Mouse (Mus musculus) fibroblast of lung, adult 2 months (primary cell): ENCODE data around the gene Tas2r143.

Experiments used
- DNase-seq: peaks from one replicate; pipeline ENCODE4 v3.0.0-alpha.2; 2011; ENCODE audit warnings: low read depth

The Tas2r143 gene

DNA sequence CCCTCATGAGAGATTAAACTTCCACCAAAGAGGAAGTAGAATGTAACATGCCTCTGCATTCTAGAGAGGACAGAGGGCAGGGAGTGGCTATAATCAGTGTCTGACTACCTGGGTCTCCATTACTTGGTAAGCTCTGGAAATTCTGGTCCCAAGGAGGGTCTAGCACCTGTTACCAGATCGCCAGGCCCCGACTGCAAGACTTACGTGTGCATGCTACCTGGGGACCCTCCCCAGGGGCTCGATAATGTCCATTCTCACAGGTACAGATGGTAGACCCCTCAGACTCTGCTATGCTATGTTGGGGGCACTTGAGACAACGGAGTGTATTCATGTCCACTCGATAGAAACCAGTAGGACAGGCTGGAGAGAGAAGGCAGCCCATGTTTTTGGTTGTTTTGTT, 34.8 kb upstream of the Tas2r143 start:
- DNase-seq = no peak

DNA sequence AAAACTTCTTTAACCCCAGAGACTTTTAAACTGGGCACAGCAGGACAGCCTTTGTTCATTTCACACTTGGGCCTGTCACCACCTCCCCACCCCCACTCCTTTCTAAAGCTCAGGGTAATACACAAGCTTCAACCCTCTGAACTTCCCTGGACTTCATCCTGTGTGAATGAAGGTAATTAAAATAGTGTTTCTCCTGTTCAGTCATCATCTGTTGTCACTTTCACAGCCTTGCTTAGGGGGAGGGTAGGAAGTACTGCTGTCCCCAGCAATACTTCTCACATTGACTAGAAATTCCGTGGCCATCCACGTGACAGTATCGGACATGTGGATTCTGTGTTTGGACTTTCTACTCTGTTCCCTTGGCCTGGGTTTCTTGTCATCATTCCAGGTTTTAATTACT, 30.2 kb upstream of the Tas2r143 start:
- DNase-seq = no peak

DNA sequence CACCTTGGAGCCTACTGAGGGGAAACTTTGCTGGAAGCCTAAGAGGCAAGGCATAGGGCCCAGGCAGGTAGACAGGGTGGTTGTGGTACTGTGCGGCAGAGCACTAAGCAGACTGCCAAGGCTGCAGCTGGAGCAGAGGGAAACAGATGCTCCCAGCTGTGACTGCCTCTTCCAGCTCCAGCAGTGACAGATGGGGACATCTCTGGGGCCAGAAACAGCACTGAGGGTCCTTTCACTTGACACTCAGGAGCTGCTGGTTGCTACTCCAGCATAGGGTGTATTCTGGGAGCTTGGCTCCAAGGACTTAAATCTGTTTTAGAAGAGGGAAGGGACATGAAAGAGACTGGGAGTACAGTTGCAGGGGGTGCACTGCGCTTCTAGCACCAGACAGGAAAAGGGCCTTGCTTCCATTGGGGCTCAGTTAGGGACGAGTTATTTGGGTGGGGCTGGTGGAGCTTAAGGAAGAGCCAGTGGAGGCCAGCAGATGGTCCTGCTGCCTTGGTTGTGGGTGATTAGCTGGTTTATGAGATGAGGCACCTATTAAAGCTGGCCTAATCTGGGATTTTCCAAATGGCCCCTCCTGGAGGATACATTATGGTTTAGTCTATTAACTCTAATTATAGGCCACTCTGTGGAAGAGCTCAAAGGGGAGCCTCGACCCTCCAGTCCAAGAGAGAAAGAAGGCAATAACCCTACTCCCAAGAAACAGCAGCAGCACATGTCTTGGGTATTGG, 29.2 kb upstream of the Tas2r143 start:
- DNase-seq = no peak

DNA sequence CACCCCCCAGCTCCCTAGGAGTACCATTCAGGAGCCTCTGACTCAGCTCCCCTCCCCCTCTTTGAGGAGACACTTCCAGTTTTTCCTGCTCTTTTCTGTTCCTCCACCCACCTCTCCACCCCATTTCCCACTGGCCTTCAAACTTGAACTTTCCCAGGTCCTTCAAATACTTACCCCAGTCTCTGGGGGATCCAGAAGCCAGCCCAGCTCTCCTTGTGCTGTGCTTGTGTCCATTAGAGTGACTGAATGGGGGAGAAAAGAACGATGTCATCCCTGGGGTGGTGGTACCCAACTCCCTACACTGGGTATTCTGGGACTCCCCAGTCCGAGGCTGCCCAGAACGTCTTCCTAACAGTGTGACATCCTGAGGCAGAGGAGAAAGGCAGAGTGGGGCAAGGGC, 28.0 kb upstream of the Tas2r143 start:
- DNase-seq = no peak

DNA sequence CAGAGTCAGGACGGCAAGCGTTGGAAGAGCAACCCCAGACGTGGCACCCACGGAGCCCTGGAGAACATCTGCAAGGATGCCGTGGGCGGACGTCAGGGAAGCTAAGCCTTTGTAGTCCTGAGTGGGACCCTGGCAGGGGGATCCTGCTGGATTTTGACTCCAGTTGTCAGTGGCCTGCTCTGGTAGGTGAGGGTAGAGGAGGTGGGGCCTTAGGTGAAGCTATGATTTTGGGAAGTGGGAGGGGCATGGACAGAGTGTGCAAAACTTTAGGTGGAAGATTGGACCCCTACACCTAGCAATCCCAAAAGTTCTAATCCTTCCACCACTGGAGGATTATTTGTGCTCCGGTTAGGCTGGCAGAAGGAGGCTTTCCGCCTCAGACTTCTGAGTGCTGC, 27.6 kb upstream of the Tas2r143 start:
- no peak for DNase-seq

DNA sequence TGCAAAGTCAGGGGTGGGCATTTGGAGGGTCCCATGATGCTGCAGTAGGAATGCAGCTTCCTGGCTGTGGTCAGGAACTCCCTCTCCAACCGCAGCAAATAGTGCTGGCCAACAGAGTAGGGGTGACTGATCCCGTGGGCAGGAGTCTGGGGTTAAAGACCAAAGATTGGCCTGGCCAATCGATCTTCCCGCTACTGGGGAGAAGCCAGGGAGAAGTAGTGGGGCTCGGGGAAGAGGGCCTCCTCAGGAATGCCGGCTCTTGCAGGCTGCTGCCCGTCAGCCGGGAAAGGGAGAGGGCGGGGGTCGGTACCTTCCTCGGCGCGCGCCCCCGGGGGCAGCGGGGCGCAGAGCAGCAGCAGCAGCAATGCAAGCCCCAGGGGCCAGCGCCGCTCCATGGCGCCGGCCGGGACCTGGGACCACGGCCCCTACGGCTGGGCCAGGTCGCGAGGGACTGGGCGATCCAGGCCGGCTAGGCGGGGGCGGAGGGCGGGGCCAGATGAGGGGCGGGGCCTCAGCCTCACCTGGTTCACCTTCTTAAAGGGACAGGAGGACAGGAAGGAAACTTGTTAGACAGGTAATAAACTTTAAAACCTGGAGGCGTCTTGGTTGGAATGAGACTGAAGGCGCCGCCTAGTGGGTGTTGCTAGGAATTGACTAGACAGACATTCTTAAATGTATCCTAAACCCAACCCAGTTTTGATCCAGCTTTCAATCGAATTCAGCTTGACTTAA, 27.1 kb upstream of the Tas2r143 start, which contains the start of gene Epha1:
TSS of gene Epha1 (minus strand) at position 453 of the 732 bp plus-strand sequence.
- no peak for DNase-seq

DNA sequence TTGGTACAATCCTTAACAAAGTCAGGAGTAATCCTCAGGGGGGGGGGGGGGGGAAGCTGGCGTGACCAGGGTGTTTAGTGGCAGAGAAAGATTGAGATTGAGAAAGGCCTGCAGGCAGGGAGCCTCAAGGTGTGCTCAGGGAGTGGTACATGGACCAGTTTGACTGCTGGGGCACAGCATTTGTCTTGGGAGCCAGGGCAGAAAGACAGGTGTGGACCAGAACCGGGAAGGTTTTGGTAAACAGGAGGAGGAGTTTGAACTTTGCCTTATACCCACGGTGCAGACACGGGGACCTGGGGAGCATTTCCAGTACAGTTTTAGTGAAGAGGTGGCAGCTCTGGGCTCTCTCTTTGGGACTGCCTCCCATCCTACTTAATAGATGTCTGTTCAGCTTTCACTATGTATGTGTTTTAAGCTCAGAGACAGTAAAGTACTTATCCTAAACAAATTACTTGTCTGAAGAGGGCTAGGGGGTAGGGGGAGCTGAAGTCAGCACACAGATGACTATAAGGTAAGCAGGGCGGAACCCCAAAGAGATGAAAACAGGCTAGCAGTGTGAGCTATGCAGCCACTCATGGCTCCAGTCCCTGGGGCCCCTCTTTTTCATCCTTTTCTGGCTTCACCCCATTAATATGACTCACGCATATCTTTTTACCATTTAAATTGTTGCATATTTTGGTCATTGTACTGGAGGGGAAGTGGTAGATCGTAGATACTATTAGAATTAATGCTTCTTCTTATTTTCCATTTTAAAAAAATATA, 26.2 kb upstream of the Tas2r143 start:
- DNase-seq = no peak

DNA sequence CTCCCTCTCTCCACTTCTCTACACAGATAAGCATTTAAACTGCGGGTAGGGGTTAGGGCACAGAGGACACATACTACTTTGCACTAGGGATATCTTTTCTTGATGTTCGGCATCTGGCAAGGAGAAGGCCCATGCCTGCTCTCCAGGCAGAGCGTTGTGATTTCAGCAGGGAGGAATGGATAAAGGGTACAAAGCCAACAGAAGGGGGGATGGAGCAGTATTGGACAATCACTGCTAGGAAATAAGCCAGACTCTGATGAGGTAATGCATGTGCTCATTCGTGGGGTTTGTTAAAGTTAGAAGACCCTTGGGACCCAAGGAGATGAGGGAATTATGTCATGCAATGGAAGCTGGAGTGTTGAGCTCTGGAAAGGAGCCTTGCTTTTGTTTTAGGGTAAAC, 25.3 kb upstream of the Tas2r143 start:
- DNase-seq = no peak

DNA sequence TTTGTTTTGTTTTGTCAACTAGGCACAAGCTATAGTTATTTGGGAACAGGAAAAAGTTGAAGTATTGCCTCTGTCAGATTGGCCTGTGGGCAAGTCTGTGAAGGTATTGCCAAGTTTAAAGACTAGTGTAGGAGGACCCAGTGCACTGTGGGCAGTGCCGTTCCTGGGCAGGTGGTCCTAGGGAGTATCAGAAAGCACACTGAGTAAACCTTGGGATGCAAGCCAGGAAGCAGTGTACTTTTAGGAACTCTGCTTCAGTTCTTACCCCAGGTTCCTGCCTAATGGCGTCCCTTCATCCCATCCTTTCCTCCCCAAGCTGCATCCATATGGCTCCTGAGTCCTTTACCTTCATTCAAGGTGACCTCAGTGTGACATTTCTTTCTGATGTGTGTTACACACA, 24.9 kb upstream of the Tas2r143 start:
- DNase-seq = no peak

DNA sequence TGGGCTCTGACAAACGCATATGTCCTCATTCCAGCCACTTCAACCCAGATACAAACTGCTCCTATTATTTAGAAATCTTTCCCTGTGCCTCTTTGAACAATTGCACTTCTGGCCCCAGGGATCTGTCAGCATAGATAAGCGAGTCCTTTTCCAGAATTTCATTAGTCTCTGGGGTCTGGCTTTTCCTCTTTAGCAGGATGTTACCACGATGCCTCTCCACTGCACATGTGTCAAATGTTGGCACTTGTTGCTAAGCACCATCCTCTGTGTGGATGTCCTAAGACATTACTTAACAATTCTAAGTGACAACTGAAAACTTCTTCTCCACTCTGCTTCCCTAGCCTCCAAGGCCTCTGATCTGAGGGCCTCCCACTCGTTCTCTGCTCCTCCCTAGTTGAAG, 24.0 kb upstream of the Tas2r143 start:
- DNase-seq = no peak

DNA sequence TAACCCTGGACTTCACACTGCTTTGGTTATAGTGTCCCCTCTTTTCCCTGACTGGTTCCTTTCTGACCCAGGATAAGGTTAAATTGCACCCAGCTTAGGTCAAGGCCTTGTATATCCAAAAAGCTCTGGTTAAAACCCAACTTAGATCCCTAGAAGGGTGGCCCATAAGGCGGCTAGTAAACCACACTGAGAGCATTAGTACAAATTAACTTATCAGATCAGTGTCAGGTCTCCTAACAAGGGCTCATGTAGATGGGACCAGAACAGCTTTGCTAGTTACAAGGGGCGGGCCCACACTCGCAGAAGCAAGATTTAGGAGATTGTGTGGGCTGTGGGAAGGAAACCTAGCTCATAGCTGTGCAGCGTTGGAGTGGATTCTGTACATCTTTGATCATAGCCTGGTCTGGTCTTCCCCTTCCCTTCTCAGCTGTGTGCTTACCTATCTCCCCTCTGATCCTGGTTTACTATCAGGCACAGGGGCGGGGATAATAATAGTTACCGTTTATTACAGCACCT, 23.5 kb upstream of the Tas2r143 start:
- no peak for DNase-seq

DNA sequence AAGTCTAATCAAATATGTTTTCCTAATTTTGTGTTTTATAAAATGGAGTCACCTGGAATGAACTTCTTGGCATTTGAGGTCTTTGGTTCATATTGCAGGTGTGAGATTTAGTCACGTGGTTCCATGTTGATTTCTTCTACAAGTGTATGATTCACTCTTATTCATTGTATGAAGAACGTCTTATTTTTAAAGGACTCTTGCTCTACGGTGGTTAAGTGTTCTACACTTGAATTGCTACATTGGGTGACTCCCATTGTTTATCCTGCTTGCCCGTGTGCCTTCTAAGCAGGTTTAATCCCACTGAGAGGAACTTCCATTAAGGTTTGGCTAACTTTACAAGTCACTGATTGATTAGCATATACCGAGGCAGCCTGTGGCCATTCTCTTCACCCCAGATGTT, 22.8 kb upstream of the Tas2r143 start:
- no peak for DNase-seq

DNA sequence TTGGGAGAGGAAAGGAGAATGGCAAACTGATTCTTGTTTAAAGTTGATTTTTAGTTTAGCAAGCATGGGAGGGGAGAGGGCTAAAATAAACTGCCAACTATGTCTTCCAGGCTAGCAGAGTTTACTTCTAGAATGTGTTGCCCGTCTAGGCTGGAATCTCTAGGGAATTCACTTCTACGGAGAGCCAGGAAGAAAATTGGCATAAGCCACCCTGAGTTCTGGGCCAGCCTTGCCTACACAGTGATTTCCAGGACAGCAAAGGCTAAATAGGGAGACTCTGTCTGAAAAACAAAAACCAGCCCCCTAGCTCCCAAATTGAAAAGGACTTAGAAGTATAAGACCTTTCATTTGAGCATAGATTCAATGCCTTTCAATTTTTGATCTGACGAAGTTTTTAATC, 20.5 kb upstream of the Tas2r143 start:
- no peak for DNase-seq

DNA sequence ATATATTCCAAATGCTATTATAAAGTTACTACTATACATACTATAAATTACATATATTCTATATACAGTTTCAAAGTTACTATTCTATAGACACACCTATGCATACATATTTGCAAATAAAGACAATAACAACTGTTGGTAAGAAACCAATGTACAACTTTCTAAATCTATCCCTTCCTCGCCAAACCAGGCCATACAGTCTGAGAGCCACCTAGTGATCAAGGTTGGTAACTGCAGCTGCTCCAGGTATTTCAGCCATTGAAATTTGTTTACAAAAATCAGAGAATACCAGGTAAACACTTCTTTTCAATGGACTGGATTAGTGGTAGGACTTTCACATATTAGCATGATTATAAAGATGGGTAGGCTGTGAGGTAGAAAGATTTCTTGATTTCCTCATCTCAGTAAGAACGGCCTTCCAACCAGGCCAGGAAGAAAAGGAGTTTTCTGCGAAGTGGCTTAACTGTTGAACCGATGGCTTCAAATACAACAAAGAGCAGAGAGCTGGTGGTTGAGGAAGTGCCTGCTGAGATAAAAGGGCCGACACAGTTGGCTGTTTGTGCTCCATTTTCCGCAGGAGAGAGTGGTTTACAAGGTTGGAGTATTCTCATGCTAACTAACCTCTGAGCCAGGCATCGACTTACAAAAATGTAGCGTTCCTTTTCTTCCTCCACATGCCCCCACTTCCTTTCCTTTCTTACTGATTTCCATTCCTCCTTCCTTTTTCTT, 19.5 kb upstream of the Tas2r143 start:
- no peak for DNase-seq

DNA sequence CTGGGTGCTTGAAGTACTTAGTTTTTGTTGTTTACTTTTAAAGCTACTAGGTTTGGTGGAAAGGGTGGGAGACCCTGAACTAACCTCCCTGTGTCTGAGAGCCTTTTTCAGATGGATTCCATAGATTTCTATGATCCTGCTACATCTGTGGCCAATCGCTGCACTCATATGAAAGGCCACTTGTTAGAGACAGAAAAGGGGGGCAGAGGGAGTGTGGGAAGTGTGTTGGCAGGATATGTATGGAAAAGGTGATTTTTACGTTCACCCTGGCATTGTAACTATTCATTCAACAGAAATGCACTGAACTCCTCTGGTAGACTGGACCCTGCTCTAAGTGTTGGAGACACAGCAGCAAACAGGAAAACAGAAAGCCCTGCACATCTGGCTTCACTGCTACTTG, 18.8 kb upstream of the Tas2r143 start:
- no peak for DNase-seq

DNA sequence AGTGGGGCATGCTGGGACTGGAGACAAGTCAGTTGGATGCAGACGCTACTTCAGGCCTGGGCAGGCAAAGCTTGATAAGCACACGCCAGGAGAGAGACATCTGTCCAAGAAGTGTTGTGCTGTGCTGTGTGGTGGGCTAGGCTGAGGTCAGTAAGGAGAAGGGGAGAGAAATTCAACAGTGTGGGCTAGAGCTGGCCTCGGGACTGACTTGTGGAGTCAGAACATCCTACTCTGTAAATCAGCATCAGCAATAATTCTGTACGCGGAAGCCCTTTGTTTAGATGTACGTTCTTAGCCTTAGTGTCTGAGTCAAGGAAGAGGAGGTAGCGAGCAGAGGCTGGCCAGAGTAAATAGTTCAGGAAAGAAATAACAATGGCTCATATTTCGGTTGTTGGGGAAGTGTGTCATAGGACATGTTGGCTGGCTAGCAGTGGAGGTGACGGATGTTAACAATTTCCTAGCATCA, 18.1 kb upstream of the Tas2r143 start:
- no peak for DNase-seq

DNA sequence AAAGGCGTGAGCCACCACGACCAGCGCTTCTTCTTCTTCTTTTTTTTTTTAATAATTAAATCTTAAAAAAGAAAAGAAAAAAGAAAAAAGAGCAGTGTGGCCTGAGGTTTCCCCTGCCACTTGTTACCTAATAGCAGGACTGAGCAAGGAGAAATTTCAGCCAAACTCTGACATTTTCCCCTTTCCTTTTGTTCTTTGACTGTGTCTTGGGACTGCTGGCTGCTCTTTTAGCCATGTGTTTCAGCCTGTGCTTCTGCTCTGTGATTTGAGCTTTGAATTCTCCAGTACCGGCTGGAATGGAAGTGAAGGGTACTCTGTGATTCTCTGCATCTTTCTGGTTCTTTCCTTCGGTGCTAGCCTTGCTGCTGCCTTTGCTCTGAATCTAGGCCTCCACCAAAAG, 16.7 kb upstream of the Tas2r143 start:
- DNase-seq = no peak

DNA sequence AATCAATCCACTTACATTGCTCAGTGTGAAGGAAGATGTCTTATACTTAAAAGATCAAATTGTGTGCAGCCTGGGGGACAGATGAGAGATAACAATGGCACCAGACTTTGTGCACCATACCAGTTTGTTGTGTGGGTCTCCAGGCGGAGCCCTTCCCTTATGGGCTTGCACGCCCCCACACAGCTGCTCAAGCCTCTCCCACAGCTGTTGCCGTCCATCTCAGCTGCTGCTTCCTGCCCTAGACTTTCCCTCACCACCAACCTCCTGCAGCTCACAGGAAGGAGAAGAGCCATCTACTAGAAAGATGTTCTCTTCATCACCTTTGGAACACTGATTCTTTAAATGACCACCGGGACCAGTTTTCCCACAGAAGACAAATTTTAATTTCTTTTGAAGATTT, 14.4 kb upstream of the Tas2r143 start:
- no peak for DNase-seq

DNA sequence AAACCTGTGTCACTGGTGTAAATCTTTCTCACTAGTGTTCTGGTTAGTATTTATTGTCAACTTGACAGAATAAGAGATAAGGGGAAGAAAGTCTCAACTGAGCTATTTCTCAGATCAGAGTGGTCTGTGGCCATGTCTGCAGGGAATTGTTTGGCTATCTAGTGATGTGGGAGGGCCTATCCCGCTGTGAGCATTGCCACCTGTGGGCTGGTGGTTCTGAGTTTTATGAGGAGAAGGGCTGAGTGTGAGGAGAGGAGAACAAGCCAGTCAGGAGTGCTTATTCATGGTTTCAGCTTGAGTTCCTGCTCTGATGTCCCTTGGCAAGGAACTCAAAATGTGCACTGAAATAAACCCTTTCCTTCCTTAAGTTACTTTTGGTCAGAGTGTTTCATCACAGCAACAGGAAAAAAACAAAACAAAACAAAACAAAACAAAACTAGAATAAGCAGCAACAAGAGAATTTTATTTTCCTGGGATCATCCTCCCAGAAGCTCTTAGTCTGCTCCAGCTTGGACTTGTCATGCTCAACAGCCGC, 8.2 kb upstream of the Tas2r143 start:
- DNase-seq = no peak

DNA sequence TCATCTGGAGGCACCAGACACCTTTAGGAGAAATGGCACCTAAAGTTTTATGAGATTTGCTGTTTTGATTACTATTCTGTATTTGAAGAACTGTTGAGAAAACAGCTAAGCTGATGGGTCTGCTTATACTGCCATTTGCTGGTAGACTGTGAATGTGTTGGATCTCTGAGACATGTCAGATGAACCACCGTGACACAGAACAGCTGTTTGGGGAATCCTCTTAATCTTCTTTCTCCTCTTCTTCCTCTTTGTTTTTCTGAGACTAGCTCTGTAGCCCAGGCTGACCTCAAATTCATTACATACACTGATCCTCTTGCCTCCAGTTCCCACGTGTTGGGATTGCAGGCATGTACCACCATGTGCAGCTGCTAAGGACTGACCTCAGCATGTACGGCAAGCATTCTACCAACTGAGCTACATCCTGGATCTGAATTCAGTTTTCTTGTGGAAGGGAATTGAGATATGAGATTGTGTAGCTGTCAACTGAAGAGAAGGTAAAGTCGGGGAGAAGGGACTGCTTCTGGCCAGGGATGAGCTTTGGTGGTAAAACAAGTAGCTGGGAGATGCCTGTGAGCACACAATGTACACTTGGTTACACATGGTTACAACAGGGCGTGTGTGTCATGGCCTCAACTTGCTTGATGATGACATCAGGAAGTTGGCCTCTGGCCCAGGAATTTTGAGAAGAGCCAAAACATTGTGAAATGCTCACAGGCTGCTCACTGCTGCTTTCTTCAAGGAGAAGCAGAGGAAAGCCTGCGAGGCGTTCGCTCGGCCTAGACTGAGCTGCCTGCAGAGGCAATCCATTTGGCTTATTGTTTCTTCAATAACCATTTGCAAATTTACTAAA, 3.9 kb upstream of the Tas2r143 start:
- DNase-seq = peak; percentile 89
